Mouse (Mus musculus) spleen, adult 2 months (tissue): ENCODE results near the gene Rere. TPM values are rescaled to one million over a fixed set of nuclear protein-coding genes. Genes with fewer than 3 reads are reported as not detected.

ENCODE experiments used
- DNase-seq, 2 experiments: peaks; one replicate each; pipeline versions ENCODE4 v3.0.0 to v3.0.0-alpha.2; 2012 to 2021; ENCODE audit warnings: low spot score in 2 of 2, low read depth in 1 of 2
- H3K27ac ChIP-seq: fragments of 200-500 bp; 2 replicates; pipeline ENCODE4 v1.5.1; 2012; ENCODE audit warnings: low read length, inconsistent platforms; ENCODE audit not compliant: insufficient read depth
- H3K27me3 ChIP-seq: fragments of 200-500 bp; 2 replicates; pipeline ENCODE4 v1.6.1; 2012; ENCODE audit warnings: mild to moderate bottlenecking, moderate library complexity, low read length, inconsistent platforms; ENCODE audit not compliant: control insufficient read depth, insufficient read depth
- H3K36me3 ChIP-seq: fragments of 200-500 bp; 2 replicates; pipeline ENCODE4 v1.6.1; 2012; ENCODE audit warnings: mild to moderate bottlenecking, low read length, inconsistent platforms; ENCODE audit not compliant: control insufficient read depth, insufficient read depth
- H3K4me1 ChIP-seq: fragments of 200-500 bp; 2 replicates; pipeline ENCODE4 v1.6.1; 2011; ENCODE audit warnings: inconsistent platforms; ENCODE audit not compliant: control insufficient read depth, insufficient read depth, insufficient read length
- H3K4me3 ChIP-seq: fragments of 200-500 bp; 2 replicates; pipeline ENCODE4 v1.5.1; 2011; ENCODE audit warnings: mild to moderate bottlenecking, inconsistent platforms; ENCODE audit not compliant: insufficient read depth, insufficient read length; ENCODE audit errors: extremely low read depth
- CTCF ChIP-seq: fragments of 200-500 bp; IDR thresholded peaks from 2 replicates; pipeline ENCODE4 v1.5.1; 2011; ENCODE audit warnings: mild to moderate bottlenecking, inconsistent platforms; ENCODE audit not compliant: insufficient read depth, insufficient read length, insufficient replicate concordance; ENCODE audit errors: extremely low read depth
- POLR2A ChIP-seq: fragments of 200-500 bp; IDR thresholded peaks from 2 replicates; pipeline ENCODE4 v1.6.1; 2011; ENCODE audit warnings: low read depth, low read length, inconsistent platforms
- WGBS: fragments of 180-500 bp; shearing (Covaris S2); methylation state at CpG from one replicate; pipeline ENCODE4 v1.1.7; 2018; 5-methylcytosine and 5-hydroxymethylcytosine counted together
- polyA plus RNA-seq: library from polyadenylated mRNA; depleted of rRNA; stranded (reverse); fragments of >200 nt; gene quantifications from 2 replicates; pipeline ENCODE4 v1.2.3, GENCODE M21; 2012

Rere gene
- polyA plus RNA-seq, 1 experiment = 66.2 TPM

DNA sequence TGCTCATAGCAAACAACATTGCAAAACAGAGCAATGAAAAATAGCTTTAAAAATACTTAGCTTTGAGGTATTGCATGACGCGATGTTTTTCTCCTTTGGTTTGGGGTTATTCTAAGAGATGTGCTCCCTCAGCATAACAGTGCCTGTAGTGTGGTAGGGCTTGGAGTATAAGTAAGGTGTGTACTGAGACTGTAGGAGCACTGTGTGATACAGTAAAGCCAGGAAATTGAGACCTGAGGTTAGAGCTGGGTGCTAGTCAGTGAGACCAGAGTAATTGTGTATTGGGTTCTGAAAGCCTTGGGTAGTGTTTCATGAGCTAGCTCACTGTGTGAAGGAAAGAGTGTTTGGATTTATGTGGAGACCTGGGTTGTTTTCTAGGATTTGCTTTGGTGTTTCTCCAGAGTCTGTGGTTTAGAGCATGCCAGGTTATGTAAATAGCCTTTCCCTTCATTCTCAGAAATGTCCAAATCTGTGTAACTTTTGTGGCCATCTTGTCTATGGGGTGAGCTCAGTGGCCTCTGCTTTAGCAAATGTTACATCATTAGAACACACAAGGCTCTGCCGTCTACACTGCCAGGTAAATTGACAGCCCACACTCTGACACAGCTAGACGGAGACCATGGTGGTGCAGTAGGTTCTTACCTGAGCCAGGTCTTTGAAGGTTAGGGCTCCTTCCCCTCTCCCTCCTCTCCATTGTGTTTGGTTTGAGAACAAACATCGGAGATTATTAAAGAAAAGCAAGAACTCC is 152.6 kb downstream of the Rere start:
- WGBS = 95% methylated on average over 5 of the region's 5 CpGs
- H3K4me3 ChIP-seq = no peak overlapping the region
- peaks cover 2% of the 10 kb centered on the region for H3K36me3 ChIP-seq
- H3K27ac ChIP-seq = no peak overlapping the region
- DNase-seq = no peak
- no peaks in the 10 kb centered on the region for H3K4me1 ChIP-seq
- H3K27me3 ChIP-seq = no peaks in the 10 kb centered on the region
- no peak for TF ChIP-seq POLR2A
- no peak for TF ChIP-seq CTCF

DNA sequence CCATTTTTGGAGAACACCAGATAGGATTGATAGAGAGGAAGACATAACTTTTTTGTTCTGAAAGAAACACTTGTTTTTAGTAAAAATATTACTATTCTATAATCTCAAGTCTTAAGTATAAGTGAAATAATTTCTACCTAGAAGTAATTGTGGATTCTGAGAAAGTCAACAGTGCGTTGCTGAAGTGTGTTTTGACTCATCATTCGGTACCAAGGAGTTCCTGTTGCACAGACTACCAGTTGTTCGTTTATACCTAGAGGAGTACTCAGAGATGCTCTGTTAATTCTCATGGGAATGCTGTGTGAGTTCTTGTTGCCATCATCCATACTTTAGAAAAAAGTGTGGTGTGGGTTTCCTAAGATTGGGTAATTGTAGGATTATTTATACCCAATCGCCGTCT is 154.1 kb downstream of the Rere start:
- Histone ChIP-seq H3K27me3 (no peaks in the 10 kb centered on the region), H3K27ac (no peak overlapping the region), H3K36me3 (peaks cover 1% of the 10 kb centered on the region), H3K4me1 (no peaks in the 10 kb centered on the region), H3K4me3 (no peak overlapping the region)
- WGBS = 85% methylated on average over 5 of the region's 5 CpGs
- DNase-seq = no peak
- TF ChIP-seq POLR2A (no peak), CTCF (no peak)

DNA sequence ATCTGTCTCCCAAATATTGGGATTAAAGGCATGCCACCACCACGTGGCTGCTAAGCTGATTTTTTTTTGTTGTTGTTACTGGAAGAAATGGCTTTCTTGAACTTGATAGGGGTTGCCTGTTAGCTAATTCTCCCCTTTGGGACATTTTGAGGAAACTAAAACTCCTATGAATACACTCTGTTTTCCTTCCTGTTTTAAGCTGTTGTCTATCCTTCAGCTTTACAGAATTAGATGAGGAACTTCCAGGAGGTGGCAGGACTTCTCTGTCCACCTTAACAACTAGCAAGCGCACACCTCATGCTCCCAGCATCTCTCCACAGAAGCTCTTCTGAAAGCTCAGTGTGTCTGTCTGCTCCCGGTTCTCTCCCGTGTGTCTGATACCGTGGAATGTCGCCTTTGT is 157.2 kb downstream of the Rere start:
- Histone ChIP-seq H3K4me3 (no peak overlapping the region), H3K4me1 (no peaks in the 10 kb centered on the region), H3K36me3 (no peaks in the 10 kb centered on the region), H3K27ac (no peak overlapping the region), H3K27me3 (no peaks in the 10 kb centered on the region)
- TF ChIP-seq POLR2A (no peak), CTCF (no peak)
- DNase-seq = no peak
- 84% methylated on average over 6 of the region's 6 CpGs for WGBS

DNA sequence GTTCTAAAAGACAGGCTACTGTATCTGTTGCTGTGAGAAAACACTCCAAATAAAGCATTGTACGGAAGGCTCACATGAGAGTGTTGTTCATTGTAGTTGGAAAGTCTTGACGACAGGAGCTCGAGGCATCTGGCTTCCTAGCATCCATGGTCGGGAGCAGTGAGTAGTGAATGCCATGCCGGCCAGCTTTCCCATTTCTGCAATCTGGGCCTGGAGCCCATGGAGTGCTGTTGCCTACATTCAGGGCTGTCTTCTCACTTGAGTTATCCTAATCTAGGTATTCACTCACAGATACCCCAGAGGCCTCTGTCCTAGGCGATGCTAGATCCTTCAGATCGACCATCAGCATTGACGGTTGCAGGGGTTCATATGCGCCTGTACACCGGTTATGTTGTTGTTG is 160.5 kb downstream of the Rere start:
- Histone ChIP-seq H3K27ac (no peak overlapping the region), H3K36me3 (no peaks in the 10 kb centered on the region), H3K4me3 (no peak overlapping the region), H3K27me3 (no peaks in the 10 kb centered on the region), H3K4me1 (no peaks in the 10 kb centered on the region)
- DNase-seq = no peak
- TF ChIP-seq POLR2A (no peak), CTCF (no peak)
- WGBS = 92% methylated on average over 10 of the region's 10 CpGs

DNA sequence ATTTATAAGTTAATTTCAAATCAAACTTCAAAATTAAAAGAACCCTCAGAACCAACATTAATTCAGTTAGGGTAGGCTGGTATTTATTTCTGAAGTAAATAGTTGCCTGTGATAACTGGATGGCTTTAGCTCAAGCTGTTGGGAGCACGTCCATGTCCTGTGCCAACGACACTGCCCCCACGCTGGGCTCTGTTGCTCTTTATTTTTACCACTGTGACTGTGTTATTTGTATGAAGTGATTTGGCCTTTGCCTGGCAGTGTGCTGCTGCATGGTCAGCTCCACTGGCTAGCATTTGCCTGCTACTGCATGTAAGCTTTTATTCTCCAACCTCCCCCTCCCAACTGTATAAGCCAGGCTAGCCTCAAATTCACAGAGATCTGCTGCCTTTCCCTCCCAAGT is 162.6 kb downstream of the Rere start:
- TF ChIP-seq POLR2A = no peak
- no peak for TF ChIP-seq CTCF
- Histone ChIP-seq H3K4me1 (no peaks in the 10 kb centered on the region), H3K27me3 (no peaks in the 10 kb centered on the region), H3K27ac (no peak overlapping the region), H3K36me3 (no peaks in the 10 kb centered on the region), H3K4me3 (no peak overlapping the region)
- no peak for DNase-seq
- 97% methylated on average over 3 of the region's 3 CpGs for WGBS

DNA sequence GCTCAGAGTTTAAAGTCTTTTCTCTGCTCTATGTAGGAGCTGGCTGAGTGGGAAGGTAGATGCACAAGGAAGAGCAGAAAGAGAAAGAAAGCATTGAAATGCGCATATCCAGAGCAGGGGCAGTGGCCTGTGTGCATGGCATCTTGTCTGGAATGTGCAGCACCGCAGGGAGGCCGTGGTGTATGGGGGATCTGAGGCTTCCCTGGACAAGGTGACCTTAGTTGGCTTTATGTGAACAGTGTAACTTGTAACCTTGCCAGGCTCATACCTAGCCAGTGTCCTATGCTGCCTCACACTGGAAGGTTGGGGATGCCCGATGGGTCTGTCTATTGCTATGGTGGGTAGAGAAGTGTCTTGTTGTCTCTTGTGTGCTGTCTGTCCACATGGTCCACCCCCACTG is 165.2 kb downstream of the Rere start:
- Histone ChIP-seq H3K27ac (no peak overlapping the region), H3K36me3 (no peaks in the 10 kb centered on the region), H3K27me3 (no peaks in the 10 kb centered on the region), H3K4me1 (no peaks in the 10 kb centered on the region), H3K4me3 (no peak overlapping the region)
- no peak for DNase-seq
- 97% methylated on average over 4 of the region's 4 CpGs for WGBS
- TF ChIP-seq CTCF = no peak
- no peak for TF ChIP-seq POLR2A

DNA sequence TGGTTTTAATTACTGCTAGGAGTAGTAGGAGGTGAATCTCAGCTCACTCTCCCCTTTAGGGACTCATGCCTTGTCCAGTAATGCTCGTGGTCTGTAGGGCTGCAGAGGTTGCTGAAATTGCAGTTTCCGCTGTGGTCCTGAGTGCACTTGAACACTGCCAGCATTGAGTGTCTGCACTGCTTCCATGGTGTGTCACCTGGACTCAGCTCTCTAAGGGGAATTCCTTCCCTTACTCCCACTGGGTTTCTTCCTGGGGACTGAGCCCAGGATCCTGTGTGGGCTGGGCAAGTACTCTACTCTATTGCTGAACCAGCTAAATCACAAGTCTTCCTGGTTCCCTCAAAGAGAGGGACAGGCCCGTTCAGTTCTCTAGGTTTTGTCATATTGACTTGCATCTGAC is 166.1 kb downstream of the Rere start:
- H3K4me1 ChIP-seq = no peaks in the 10 kb centered on the region
- no peaks in the 10 kb centered on the region for H3K36me3 ChIP-seq
- no peak for TF ChIP-seq CTCF
- TF ChIP-seq POLR2A = no peak
- H3K4me3 ChIP-seq = no peak overlapping the region
- WGBS = 80% methylated on average over 3 of the region's 3 CpGs
- H3K27ac ChIP-seq = no peak overlapping the region
- DNase-seq = no peak
- no peaks in the 10 kb centered on the region for H3K27me3 ChIP-seq

DNA sequence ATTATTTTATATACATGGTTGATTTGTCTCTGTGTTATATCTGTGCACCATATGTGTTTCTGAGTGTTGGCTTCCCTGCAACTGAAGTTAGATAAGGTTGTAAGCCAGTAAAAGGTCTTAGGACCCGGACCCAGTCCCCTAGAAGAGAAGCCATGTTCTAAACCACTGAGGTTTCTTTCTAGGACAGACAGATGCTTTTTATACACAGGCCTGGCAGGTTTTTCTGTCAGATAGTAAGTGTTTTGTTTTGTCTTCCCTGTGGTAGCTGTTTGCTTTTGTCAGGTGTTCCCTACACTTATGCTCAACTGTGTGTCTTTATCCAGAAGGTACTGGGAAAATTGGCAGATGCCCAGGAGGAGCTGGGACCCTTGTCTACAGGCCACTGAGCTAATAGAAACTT is 167.0 kb downstream of the Rere start:
- TF ChIP-seq CTCF (no peak), POLR2A (no peak)
- H3K27me3 ChIP-seq = no peaks in the 10 kb centered on the region
- H3K36me3 ChIP-seq = no peaks in the 10 kb centered on the region
- no peaks in the 10 kb centered on the region for H3K4me1 ChIP-seq
- 66% methylated on average over 1 of the region's 1 CpGs for WGBS
- H3K27ac ChIP-seq = no peak overlapping the region
- no peak overlapping the region for H3K4me3 ChIP-seq
- DNase-seq = no peak
